In the genomic region with DNA sequence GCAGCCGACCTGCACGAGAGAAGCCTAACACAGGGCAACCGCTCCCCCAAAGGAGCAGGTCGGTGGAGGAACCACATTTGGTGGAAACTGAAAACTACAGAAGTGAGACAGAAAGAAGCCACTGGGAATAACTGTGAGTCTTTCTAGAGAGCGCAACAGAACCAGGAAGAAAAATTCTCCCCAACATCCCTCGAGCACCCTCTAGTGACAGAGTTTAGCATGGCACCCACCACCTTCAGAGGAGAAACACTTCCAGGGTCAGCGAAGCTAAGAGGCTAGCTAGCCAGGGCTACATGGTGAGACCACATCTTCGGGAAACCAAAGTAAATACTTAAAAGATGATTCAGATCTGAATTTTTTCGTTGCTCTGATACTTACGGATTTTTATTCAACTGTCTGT, we compare ENCODE assay signal across 8 mouse cellular contexts. TPM values are rescaled to one million over a fixed set of nuclear protein-coding genes. Genes with fewer than 3 reads are reported as not detected.
DNase-seq lines count a peak whose midpoint lies in the region; ATAC-seq and TF ChIP-seq lines count a peak whose summit lies in the region.

No protein-coding gene starts in this region.

- H3K4me2 ChIP-seq in kidney, embryonic 14.5 days (replicated peaks; ENCODE audit: low read depth, low read length): no peak overlapping the region
- no peak overlapping the region for H3K4me2 ChIP-seq in intestine, embryonic 15.5 days (replicated peaks)

- peak; percentile 23 for DNase-seq in kidney, adult 9 months
- DNase-seq in 3T3-L1 (ENCODE audit: low read depth, low spot score): peak; percentile 50
- DNase-seq in induced T-regulatory cell, adult 2 months (ENCODE audit: low read depth): peak; percentile 42
- no peak for DNase-seq in gastrocnemius, postnatal 36 days
- no peak for DNase-seq in midbrain, embryonic 10.5 days (ENCODE audit: low spot score)

- H3K36me3 ChIP-seq in kidney, embryonic 14.5 days (ENCODE audit: control insufficient read depth, insufficient read depth, low read length): no peaks in the 10 kb centered on the region
- no peaks in the 10 kb centered on the region for H3K36me3 ChIP-seq in E14TG2a.4 (ENCODE audit: insufficient read depth, low read length)
- H3K36me3 ChIP-seq in midbrain, embryonic 10.5 days: no peaks in the 10 kb centered on the region
- H3K36me3 ChIP-seq in intestine, embryonic 15.5 days: no peaks in the 10 kb centered on the region

- H3K9ac ChIP-seq in kidney, embryonic 14.5 days (ENCODE audit: low read depth, low read length): no peak overlapping the region
- no peak overlapping the region for H3K9ac ChIP-seq in intestine, embryonic 15.5 days

- no peak overlapping the region for H3K27ac ChIP-seq in kidney, embryonic 14.5 days (ENCODE audit: low read depth, low read length)
- H3K27ac ChIP-seq in midbrain, embryonic 10.5 days (replicated peaks): no peak overlapping the region
- H3K27ac ChIP-seq in intestine, embryonic 15.5 days: no peak overlapping the region

- no peak for ATAC-seq in kidney, embryonic 14.5 days (ENCODE audit: low FRiP score, low TSS enrichment)
- no peak for ATAC-seq in intestine, embryonic 15.5 days

- no peak overlapping the region for H3K4me3 ChIP-seq in kidney, embryonic 14.5 days (ENCODE audit: low read length)
- H3K4me3 ChIP-seq in E14TG2a.4 (replicated peaks; ENCODE audit: low read length): no peak overlapping the region
- H3K4me3 ChIP-seq in midbrain, embryonic 10.5 days: no peak overlapping the region
- H3K4me3 ChIP-seq in intestine, embryonic 15.5 days (replicated peaks): no peak overlapping the region

- intact Hi-C loops in gastrocnemius, postnatal 36 days (cut with DNase I): no loop called here

- no peaks in the 10 kb centered on the region for H3K27me3 ChIP-seq in kidney, embryonic 14.5 days (ENCODE audit: control insufficient read depth, insufficient read depth, low read length)
- no peaks in the 10 kb centered on the region for H3K27me3 ChIP-seq in E14TG2a.4 (ENCODE audit: insufficient read depth, low read length)
- H3K27me3 ChIP-seq in midbrain, embryonic 10.5 days (ENCODE audit: low read depth, poor library complexity, severe bottlenecking): no peaks in the 10 kb centered on the region
- no peaks in the 10 kb centered on the region for H3K27me3 ChIP-seq in intestine, embryonic 15.5 days (replicated peaks)

- peak; percentile 87 for TF ChIP-seq CTCF in E14TG2a.4 (conservative IDR thresholded peaks at IDR 0.05; ENCODE audit: low read length)

- H3K9me3 ChIP-seq in kidney, embryonic 14.5 days (ENCODE audit: control insufficient read depth, low read length): no peaks in the 10 kb centered on the region
- 0 out of 2 replicates have a peak, but pooled peaks cover 3% of the 10 kb centered on the region for H3K9me3 ChIP-seq in E14TG2a.4 (ENCODE audit: low read length)
- no peaks in the 10 kb centered on the region for H3K9me3 ChIP-seq in midbrain, embryonic 10.5 days (replicated peaks)
- no peaks in the 10 kb centered on the region for H3K9me3 ChIP-seq in intestine, embryonic 15.5 days

- H3K4me1 ChIP-seq in kidney, embryonic 14.5 days (ENCODE audit: control insufficient read depth, insufficient read depth, low read length): no peaks in the 10 kb centered on the region
- H3K4me1 ChIP-seq in E14TG2a.4 (replicated peaks; ENCODE audit: low read depth, low read length): no peaks in the 10 kb centered on the region
- no peaks in the 10 kb centered on the region for H3K4me1 ChIP-seq in midbrain, embryonic 10.5 days
- H3K4me1 ChIP-seq in intestine, embryonic 15.5 days (replicated peaks): no peaks in the 10 kb centered on the region

- WGBS in kidney, embryonic 14.5 days: 81% methylated on average over 10 of the region's 10 CpGs
- 86% methylated on average over 10 of the region's 10 CpGs for WGBS in midbrain, embryonic 10.5 days
- WGBS in intestine, embryonic 15.5 days: 82% methylated on average over 10 of the region's 10 CpGs

RNA-seq across cellular contexts. Expression of a gene that starts 47.9 kb away (rescaled TPM):
- 22.7 and 26.8 TPM in 2 replicates for polyA plus RNA-seq in kidney, embryonic 14.5 days (2014; fragmentation: Nextera tagmentation; extraction: Ambion mirVana)
- total RNA-seq in gastrocnemius, postnatal 36 days (2021): 1 to 10 TPM; 1.3 to 1.7 TPM
- polyA plus RNA-seq in midbrain, embryonic 10.5 days (2016; fragmentation: Nextera tagmentation; extraction: Ambion mirVana): 16.9 and 17.7 TPM in 2 replicates
- polyA plus RNA-seq in intestine, embryonic 15.5 days (2015; fragmentation: Nextera tagmentation; extraction: Ambion mirVana): 17.0 and 17.2 TPM in 2 replicates

Comparison
In these comparisons a context has a peak if more than half of its experiments do, and no peak if none do; other contexts are left out.
1. DNase-seq: peak in kidney, adult 9 months (single experiment), 3T3-L1 (single experiment) and induced T-regulatory cell, adult 2 months (single experiment); none in gastrocnemius, postnatal 36 days (0 of 2) and midbrain, embryonic 10.5 days (single experiment).